Mouse (Mus musculus): ENCODE results near the gene Chsy1. TPM values are rescaled to one million over a fixed set of nuclear protein-coding genes. Genes with fewer than 3 reads are reported as not detected.

Chsy1 gene
- polyA plus RNA-seq, 1 experiment: 10.4 TPM

DNA sequence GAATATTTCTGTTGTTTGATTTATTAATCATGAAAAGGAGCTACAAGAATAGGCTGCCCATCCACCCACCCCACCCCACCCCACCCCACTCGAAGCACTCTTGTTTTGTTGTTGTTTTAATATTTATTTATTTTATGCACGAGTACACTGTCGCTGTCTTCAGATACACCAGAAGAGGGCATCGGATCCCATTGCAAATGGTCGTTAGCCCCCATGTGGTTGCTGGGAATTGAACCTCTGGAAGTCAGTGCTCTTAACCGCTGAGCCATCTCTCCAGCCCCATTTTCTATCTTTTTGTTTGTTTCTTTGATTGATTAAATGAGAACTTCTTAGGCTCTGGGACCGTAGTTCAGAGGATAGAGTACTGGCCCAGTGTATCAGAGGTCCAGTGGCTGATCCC is 1.4 kb upstream of the Chsy1 start:
- no peak for DNase-seq (ENCODE audit: extremely low spot score in 1 of 2, low spot score in 1 of 2)

GRCm38 (mm10) chr7:66109855-66110635 is 730 bp downstream of the Chsy1 start:
- no peak for DNase-seq (ENCODE audit: extremely low spot score in 1 of 2, low spot score in 1 of 2)

- peak in 1 of 2 experiments; percentile 19 for DNase-seq (ENCODE audit: extremely low spot score in 1 of 2, low spot score in 1 of 2)
These were observed 1.4 kb downstream of the Chsy1 start for GRCm38 (mm10) chr7:66110636-66111112.

DNA sequence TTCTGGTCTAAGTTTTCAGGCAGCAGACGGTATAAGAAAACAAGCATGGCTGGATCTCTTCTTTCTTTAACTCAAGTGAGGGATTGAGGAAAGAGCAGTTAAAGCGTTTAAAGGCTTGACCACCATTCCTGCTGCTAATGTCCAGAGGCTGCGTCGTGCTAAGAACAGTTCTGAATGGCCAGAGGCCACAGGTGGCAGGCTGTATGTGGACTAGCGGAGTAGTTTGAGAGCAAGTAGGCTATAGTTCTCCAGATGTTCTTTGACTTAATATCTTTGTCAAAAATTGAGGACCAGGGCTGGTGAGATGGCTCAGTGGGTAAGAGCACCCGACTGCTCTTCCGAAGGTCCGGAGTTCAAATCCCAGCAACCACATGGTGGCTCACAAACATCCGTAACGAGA is 1.9 kb downstream of the Chsy1 start:
- no peak for DNase-seq (ENCODE audit: extremely low spot score in 1 of 2, low spot score in 1 of 2)

- no peak for DNase-seq (ENCODE audit: extremely low spot score in 1 of 2, low spot score in 1 of 2)
These were observed 4.2 kb downstream of the Chsy1 start for GRCm38 (mm10) chr7:66113561-66113960.

DNA sequence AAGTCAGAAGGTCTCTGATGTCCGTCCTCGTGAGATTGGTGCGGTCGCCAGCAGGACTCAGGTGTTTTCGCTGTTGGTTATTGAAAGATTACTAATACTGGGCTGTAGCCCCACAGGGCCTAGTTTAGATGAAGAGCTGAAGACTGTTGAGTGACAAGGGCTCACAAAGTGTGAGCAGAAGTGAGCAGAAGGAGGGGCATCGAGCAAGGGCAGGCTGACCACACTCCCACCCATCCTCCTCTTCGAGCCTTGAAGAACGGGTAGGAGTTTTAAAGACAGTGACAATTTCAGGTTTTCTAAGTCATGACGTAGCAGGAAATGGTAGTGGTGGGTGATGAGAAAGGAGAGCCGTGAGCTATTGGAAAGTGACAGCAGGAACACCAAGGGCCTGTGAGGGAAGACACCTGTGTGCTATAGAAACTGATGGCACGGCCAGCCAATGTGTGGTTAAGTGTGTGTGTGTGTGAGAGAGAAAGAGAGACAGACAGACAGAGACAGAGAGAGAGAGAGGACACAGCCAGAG is 6.6 kb downstream of the Chsy1 start:
- no peak for DNase-seq (ENCODE audit: extremely low spot score in 1 of 2, low spot score in 1 of 2)

DNA sequence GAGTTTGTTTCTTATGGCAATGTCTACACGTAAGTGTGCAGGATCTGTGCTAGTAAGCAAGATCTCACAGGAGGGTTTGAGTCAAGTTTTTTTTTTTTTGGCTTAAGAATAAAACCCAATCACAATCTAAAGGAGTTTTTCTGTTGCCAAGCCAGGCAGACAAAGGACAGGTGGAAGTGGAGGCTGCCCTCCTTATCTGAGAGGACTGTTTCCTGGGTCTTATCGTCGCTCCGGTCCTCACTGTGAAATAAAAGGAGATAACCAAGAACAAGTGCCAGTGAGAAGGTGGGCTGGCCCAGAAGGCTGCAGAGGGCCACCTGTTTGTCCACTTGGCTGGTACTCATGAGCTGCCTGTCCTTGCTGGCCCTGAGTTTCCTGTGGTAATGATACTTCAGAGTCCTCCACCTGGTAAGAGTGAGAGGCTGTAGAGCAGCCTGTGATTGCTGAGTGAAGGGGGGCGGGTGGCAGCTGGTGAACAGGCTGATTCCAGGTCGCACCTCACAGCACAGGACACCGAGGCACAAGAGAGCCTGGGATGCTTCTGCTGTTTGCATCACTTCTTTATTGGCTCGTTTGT is 7.7 kb downstream of the Chsy1 start:
- DNase-seq (ENCODE audit: extremely low spot score in 1 of 2, low spot score in 1 of 2): no peak

DNA sequence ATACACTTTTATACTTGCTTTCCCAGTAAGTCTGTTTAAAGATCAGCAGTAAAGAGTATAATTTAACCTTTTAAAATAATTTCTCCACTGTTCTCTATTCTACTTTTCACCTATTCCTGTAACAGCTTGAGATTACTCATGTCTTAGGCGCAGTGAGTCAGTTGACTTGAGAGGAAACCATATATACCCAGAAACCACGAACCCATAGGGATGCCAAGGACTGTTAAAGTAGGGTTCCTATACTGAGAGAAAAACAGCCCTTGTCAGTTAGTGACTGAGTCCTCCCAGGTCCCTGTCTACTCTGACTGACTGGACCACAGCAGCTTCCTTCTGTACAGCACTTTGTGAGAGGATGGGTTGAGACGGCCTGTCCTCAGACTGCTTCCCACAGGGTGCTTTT is 8.7 kb downstream of the Chsy1 start:
- no peak for DNase-seq (ENCODE audit: extremely low spot score in 1 of 2, low spot score in 1 of 2)

- no peak for DNase-seq (ENCODE audit: extremely low spot score in 1 of 2, low spot score in 1 of 2)
These were observed 9.5 kb downstream of the Chsy1 start for GRCm38 (mm10) chr7:66118796-66119195.

DNA sequence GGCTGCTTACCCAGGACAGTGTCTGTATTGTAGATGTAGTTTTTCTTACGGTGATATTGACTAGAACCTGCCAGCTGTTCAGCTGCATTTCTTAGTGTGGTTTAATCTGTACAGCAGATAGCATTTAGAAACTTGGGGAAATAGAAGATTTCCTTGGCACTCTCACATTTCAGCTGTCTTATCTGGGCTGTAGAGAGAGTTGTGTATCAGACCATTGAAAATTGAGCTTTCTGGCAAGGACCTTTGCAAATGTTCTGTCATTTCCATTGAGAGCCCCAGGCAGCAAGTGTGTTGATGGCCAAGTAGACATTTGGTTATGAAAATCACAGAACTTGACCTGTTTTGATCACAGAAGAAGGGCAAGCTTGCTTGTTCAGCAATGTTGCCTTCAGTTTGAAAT is 10.8 kb downstream of the Chsy1 start:
- no peak for DNase-seq (ENCODE audit: extremely low spot score in 1 of 2, low spot score in 1 of 2)

DNA sequence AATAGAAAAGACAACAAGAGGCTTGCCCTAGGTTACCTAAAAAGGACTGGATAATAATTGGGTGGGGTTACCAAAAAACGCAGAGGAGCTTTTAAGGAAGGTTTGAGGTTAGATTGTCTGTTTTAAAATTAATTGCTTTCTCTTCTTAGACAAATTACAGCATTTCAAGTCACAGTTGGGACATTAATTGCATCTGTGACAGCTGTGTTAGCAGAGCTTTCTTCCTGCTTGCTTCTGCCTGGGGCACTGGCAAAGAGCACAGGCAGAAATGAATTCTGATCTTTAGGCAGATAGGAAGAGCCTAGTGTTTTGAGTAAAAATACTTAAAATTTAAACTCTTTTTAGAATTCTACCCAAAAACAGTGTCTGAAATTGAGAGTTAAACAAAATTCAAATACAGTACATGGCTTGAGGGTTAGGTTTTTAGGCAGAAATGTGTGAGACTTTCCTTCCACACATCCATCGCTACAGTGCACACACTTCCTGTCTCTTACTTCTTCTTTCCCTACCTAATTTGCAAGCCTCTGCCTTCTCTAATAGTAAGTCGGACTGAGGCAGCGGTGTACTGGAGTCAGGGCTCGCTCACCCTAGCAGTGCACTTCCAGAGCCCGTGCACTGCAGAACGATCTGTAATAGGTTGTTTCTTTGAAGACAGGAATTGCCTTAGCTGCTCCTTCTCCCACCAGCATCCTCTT is 11.5 kb downstream of the Chsy1 start:
- no peak for DNase-seq (ENCODE audit: extremely low spot score in 1 of 2, low spot score in 1 of 2)

- no peak for DNase-seq (ENCODE audit: extremely low spot score in 1 of 2, low spot score in 1 of 2)
These were observed 15.2 kb downstream of the Chsy1 start for GRCm38 (mm10) chr7:66124551-66124968.

GRCm38 (mm10) chr7:66125368-66125767 is 16.1 kb downstream of the Chsy1 start:
- no peak for DNase-seq (ENCODE audit: extremely low spot score in 1 of 2, low spot score in 1 of 2)

DNA sequence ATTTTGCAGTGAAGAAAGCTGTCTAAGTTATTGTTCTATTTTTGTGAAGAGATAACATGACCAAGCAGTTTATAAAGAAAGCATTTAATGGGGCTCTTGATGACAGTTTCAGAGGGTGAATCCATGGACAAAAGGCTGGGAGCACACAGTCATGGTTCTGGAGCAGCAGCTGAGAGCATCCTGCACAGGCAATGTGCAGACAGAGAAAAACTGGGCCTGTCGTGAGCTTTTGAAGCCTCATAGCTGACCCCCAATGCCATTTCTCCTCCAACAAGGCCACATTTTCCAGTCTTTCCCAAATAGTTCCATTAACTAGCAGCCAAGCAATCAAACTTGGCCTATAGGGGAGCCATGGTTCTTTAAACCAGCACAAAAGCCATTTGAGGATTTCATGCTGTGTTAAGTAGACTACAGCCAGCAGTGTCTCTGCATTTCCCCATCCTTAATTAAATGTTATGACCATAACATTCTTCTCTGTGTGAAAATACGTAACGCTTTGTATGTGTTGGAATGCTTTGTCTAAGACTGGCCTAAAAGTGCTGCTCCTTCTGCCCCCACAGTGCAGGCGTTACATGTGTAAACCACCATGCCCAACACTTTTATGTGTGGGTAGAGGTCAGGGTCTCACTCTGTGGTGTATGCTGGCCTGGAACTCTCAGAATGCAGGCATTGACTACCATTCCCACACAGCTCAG is 18.8 kb downstream of the Chsy1 start:
- DNase-seq (ENCODE audit: extremely low spot score in 1 of 2, low spot score in 1 of 2): no peak

DNA sequence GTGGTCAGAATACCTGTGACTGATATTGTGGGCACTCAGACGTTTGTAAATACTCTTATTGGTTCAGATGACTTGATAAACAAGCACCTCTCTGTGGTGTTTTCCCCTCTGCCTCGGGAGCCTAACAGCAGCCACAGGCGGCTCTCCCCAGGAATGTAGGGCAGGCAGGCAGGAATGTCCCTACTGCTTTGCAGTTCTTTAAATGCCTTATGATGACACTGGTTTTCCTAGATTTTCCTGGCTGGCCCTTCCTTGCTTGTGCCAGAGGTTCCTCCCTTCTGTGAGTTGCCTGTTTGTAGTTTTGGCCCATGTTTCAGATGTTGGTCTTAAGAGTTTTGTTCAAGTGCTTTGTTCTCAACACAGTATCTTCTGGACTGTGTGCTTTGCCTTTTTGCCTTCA is 19.5 kb downstream of the Chsy1 start:
- no peak for DNase-seq (ENCODE audit: extremely low spot score in 1 of 2, low spot score in 1 of 2)

- DNase-seq (ENCODE audit: extremely low spot score in 1 of 2, low spot score in 1 of 2): no peak
These were observed 21.0 kb downstream of the Chsy1 start for GRCm38 (mm10) chr7:66130296-66130695.

- no peak for DNase-seq (ENCODE audit: extremely low spot score in 1 of 2, low spot score in 1 of 2)
These were observed 22.6 kb downstream of the Chsy1 start for GRCm38 (mm10) chr7:66131776-66132421.

GRCm38 (mm10) chr7:66134154-66134553 is 24.8 kb downstream of the Chsy1 start:
- DNase-seq (ENCODE audit: extremely low spot score in 1 of 2, low spot score in 1 of 2): no peak

DNA sequence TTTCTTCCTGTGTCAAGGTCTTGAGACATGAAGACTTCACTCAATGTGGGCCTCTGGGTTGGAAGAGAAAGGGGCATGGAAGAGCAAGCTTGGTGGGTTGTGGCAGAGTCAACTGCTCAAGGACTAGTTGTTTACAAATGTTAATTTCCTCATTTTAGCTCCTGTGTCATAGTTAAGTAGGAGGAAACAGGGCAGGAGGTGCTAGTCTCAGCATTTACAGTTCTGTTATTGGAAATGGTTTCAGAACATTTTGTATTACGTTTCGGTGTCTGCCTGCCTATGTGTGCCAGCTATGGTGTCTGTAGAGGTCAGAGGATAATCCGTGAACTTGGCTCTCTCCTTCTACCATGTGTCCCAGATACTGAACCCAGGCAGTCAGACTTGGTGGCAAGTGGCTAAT is 26.3 kb downstream of the Chsy1 start:
- no peak for DNase-seq (ENCODE audit: extremely low spot score in 1 of 2, low spot score in 1 of 2)

- no peak for DNase-seq (ENCODE audit: extremely low spot score in 1 of 2, low spot score in 1 of 2)
These were observed 26.9 kb downstream of the Chsy1 start for GRCm38 (mm10) chr7:66136187-66136586.
